Mouse (Mus musculus): ENCODE data around the gene Gpam.

The Gpam gene

GRCm38 (mm10) chr19:55139301-55139700 lies 12.3 kb upstream of the Gpam start:
- DNase-seq (ENCODE audit: low read depth, low spot score): no peak

GRCm38 (mm10) chr19:55138506-55138905 lies 11.5 kb upstream of the Gpam start:
- no peak for DNase-seq (ENCODE audit: low read depth, low spot score)

DNA sequence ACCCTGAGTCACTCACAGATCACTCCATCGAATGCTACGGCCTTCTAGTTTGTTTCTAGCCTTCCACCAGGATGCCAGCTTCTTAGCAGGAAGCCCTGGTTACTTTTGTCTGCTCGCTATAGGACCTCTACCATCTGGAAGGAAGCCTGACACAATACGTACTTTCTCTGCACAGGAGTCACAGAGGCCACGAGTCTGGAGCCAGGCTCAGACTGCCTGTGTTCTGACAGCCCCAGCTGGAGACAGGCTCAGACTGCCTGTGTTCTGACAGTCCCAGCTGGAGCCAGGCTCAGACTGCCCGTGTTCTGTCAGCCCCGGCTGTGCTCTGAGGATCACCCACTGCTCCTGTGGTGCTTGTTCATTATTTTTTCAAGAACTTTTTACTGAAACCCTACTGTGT lies 10.8 kb upstream of the Gpam start:
- DNase-seq (ENCODE audit: low read depth, low spot score): no peak

DNA sequence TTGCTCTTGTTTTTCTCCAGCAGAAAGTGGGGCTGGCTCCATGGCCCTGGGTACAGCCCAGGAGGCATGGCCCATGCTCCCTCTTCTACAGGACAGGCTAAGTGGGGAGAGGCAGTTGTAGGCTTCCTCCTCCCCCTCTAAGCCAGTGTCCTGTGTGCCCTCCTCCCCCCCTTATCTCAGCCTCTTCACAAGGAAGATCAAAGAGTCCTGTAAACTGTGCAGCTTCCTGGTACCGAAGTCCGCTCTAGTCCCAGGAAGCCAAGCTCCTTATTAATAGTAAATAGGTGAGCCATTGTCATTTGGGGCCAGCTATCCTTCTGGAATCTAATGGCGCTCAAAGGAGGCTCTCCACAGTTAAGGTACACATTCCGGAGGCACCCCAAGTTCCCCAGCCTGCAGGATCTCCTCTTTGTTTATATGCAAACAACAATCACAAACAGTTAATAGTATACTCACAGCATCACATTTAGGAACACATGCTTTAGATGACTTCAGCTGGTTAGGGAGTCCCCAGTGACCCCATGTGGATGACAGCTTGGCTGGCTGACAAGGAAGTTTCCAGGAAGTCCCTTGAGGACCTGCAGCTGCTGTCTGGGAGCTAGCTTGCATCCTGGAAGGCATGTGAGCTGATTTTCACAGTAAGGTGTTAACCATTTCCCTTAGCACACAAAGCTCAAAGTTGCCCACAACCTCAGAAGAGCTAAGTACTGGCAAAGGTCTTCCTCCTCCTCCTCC lies 9.8 kb upstream of the Gpam start:
- no peak for DNase-seq (ENCODE audit: low read depth, low spot score)

DNA sequence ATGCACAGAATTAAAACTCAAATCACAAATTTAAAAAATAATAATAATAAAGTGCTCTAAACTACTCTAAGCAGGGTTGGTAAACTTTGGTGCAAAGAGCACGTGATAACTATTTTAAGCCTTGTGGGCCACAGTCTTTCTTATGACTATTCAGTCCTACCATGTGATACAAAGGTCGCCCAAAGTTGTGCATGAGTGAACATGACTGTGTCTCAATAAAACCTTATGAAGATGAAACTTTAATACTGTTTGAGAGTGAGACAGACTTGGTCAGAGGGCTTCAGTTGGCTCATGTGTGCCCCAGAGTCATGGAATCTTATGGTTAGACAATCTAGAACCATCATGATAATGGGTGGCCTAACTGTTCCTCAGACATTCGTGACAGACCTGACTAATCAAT lies 8.9 kb upstream of the Gpam start:
- DNase-seq (ENCODE audit: low read depth, low spot score): no peak

- DNase-seq (ENCODE audit: low read depth, low spot score): no peak
These were observed 7.5 kb upstream of the Gpam start for GRCm38 (mm10) chr19:55134521-55134920.

DNA sequence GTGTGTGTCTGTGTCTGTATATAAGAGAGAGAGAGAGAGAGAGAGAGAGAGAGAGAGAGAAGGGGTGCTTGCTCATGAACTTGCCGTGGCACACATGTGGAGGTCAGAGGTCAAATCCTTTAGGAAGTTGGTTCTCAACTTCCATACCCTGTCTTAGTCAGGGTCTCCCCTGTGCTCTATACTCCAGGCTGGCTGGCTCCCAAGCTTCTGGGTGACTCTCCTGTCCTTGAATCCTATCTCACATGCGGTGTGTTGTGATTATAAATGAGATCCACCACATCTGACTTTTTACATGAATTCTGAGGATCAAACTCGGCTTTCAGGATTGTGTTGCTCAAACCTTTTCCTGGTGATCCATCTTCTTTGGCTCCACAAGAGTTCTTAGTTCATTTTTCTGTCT lies 5.4 kb upstream of the Gpam start:
- DNase-seq (ENCODE audit: low read depth, low spot score): no peak

- DNase-seq (ENCODE audit: low read depth, low spot score): no peak
These were observed 4.7 kb upstream of the Gpam start for GRCm38 (mm10) chr19:55131747-55132146.

GRCm38 (mm10) chr19:55128469-55128868 lies 1.4 kb upstream of the Gpam start:
- DNase-seq (ENCODE audit: low read depth, low spot score): no peak

DNA sequence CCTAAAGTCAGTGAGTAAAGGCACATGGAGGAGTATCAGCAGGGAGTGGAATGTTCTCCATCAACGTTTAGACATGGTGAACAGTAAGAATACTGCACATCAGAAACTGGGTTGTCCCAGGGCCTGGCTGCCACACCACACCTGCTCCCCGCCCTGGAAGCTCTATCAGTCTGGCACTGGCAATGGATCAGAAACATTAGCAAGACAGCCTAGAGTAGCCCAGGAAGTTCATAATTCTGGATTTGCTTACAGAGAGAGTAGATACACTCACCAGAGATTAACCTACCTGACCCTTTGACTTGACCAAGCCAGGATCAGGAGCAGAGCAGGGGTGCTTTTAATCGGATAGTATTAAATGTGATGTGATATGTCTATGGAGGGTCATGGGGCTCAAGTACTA lies 1.6 kb downstream of the Gpam start:
- no peak for DNase-seq (ENCODE audit: low read depth, low spot score)

DNA sequence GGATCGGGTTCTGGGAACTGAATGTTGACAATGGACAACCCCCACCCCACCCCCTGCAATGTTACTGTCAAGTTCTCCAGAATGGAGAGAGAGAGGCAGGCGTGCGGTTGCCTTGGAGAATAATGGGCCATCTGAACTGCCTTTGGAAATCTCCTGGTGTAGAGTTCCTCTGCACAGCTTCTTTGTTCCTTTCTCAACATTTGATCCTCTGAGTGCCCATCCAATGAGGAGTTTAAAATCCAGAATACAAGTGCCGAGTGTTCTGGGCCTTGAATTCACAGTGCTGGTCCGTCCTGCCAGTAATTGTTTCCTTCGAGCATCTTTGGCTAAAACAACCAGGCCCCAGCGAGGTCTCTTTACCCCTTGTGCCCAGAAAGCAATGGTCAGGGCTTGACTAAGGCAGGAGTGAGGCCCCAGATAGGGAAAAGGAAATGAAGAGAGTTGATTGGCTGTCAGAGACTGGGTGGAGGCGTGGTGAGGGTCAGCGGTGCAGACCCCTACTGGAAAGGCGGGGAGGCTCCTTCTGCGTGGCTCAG lies 4.0 kb downstream of the Gpam start:
- no peak for DNase-seq (ENCODE audit: low read depth, low spot score)

GRCm38 (mm10) chr19:55122351-55122980 lies 4.6 kb downstream of the Gpam start:
- DNase-seq (ENCODE audit: low read depth, low spot score): no peak

DNA sequence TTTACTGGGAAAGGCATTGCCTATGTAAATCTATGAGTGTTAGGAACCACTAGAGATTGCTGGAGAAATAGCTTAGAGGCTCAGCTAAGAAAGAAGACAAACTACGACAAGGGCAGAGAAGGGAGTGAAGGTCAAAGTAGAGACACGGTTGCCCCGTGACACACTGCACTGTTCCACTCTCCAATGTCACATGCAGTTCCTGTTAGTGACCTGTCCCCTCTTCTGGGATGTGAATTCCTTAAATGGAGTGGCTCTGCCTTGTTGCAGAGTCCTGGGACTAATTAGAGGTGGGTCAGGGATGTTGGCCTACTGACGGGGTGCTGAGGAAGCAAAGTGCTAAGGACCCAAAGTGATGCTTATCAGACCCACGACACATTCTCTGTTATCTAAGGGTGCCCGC lies 5.2 kb downstream of the Gpam start:
- DNase-seq (ENCODE audit: low read depth, low spot score): no peak

GRCm38 (mm10) chr19:55120518-55121244 lies 6.4 kb downstream of the Gpam start:
- no peak for DNase-seq (ENCODE audit: low read depth, low spot score)

- no peak for DNase-seq (ENCODE audit: low read depth, low spot score)
These were observed 7.5 kb downstream of the Gpam start for GRCm38 (mm10) chr19:55119541-55119940.

GRCm38 (mm10) chr19:55117991-55118390 lies 9.0 kb downstream of the Gpam start:
- DNase-seq (ENCODE audit: low read depth, low spot score): no peak

DNA sequence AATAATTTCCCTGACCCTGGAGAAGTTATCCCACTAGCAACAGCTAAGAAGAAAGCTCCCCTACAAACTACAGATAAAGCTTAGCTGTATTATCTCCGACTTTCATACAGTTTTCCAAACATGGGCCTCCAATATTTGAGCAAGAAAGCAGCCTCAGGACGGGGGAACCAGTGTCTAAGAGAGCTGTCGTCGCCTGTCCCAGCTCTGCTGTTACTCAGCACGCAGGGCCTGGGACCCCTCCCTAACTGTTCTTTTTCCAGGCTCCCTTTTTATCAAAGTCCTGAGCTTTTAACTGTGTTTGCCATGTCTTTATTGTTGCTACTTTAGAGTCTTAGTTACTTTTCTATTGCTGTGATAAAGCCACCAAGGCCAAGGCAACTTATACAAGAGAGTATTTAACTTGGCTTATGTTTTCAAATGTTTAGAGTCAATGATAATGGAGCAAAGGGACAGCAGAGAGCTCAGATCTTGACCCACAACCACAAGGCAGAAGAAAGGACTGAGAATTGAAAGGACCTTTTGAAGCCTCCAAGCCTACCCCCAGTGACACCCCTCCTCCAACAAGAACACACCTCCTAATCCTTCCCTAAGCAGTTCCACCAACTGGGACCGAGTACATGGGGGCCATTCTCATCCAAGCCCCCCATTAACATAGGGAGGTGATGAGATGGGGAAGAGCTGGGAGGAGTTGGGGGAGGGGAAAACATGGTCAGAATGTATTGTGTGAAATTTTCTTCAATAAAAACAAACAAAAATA lies 9.8 kb downstream of the Gpam start:
- no peak for DNase-seq (ENCODE audit: low read depth, low spot score)

GRCm38 (mm10) chr19:55115532-55115931 lies 11.5 kb downstream of the Gpam start:
- no peak for DNase-seq (ENCODE audit: low read depth, low spot score)

DNA sequence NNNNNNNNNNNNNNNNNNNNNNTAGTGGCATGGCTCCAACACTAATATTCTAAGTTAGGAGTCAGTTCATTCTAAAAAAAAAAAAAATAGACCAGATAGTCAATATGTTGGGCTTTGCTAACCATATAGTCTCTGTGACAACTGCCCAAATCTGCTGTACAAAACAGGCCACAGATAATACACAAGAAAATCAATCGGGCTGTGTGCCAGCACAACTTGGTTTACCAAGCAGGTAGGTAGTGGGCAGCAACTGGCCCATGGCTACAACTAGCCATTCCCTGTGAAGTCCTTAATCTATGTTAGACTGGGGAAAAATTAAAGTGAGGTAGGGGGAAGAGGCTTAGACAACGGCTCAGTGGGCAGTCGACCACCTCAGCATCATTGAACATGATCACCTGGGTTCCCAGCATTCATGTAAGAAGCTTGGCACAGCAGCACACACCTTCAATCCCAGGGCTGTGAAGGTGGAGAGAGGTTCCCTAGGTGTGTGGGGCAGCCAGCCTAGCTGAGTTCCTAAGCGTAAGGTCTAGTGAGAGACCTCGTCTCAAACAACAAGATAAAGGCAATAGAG lies 12.1 kb downstream of the Gpam start:
- DNase-seq (ENCODE audit: low read depth, low spot score): no peak

GRCm38 (mm10) chr19:55107896-55108295 lies 19.1 kb downstream of the Gpam start:
- DNase-seq (ENCODE audit: low read depth, low spot score): no peak

- DNase-seq (ENCODE audit: low read depth, low spot score): no peak
These were observed 21.1 kb downstream of the Gpam start for GRCm38 (mm10) chr19:55105969-55106368.

All from retina, postnatal 7 days (tissue).